Mouse (Mus musculus) kidney, adult 2 months (tissue): ENCODE data around the gene Wdr24. TPM values are rescaled to one million over a fixed set of nuclear protein-coding genes. Genes with fewer than 3 reads are reported as not detected.

ENCODE experiments used
- DNase-seq: peaks from one replicate; pipeline ENCODE4 v3.0.0; 2021
- H3K27ac ChIP-seq: fragments of 200-500 bp; 2 replicates; pipeline ENCODE4 v1.5.1; 2012; ENCODE audit warnings: low read depth, low read length, control low read depth, inconsistent platforms; ENCODE audit not compliant: insufficient read depth
- H3K27me3 ChIP-seq: fragments of 200-500 bp; replicated peaks from 2 replicates; pipeline ENCODE4 v1.6.1; 2012; ENCODE audit warnings: mild to moderate bottlenecking, moderate library complexity, low read length, inconsistent platforms; ENCODE audit not compliant: control insufficient read depth, insufficient read depth
- H3K36me3 ChIP-seq: fragments of 200-500 bp; 2 replicates; pipeline ENCODE4 v1.6.1; 2012; ENCODE audit warnings: mild to moderate bottlenecking, moderate library complexity, low read length, inconsistent platforms; ENCODE audit not compliant: control insufficient read depth, insufficient read depth
- H3K4me1 ChIP-seq: fragments of 200-500 bp; 2 replicates; pipeline ENCODE4 v1.6.1; 2011; ENCODE audit warnings: low read length; ENCODE audit not compliant: control insufficient read depth, insufficient read depth
- H3K4me3 ChIP-seq: fragments of 200-500 bp; 2 replicates; pipeline ENCODE4 v1.5.1; 2011; ENCODE audit warnings: mild to moderate bottlenecking, low read depth, low read length, control low read depth; ENCODE audit not compliant: insufficient read depth
- CTCF ChIP-seq: fragments of 200-500 bp; conservative IDR thresholded peaks from 2 replicates; pipeline ENCODE4 v1.5.1; 2011; ENCODE audit warnings: low read depth, mild to moderate bottlenecking, control low read depth, low read length, moderate library complexity, mixed read lengths; ENCODE audit not compliant: insufficient read depth, insufficient read length
- POLR2A ChIP-seq: fragments of 200-500 bp; IDR thresholded peaks from one replicate; pipeline ENCODE4 v1.6.1; 2011; ENCODE audit warnings: low read depth, low read length, control low read depth
- WGBS: fragments of 180-500 bp; shearing (Covaris S2); methylation state at CpG from one replicate; pipeline ENCODE4 v1.1.7; 2018; 5-methylcytosine and 5-hydroxymethylcytosine counted together
- polyA plus RNA-seq: library from polyadenylated mRNA; depleted of rRNA; stranded (reverse); fragments of >200 nt; gene quantifications from 2 replicates; pipeline ENCODE4 v1.2.3, GENCODE M21; 2012

Gene Wdr24
- polyA plus RNA-seq, 1 experiment, result 34.9 TPM

DNA sequence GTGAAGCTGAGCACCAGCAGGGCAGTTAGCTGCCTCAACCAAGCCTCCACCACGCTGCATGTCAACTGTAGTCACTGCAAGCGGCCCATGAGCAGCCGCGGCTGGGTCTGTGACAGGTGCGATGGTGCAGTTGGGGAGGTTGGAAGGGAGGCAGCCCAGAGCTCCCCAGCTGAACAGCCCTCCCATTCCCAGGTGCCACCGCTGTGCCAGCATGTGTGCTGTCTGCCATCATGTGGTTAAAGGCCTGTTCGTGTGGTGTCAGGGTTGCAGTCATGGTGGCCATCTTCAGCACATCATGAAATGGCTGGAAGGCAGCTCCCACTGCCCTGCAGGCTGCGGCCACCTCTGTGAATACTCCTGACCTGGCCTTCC is 4.8 kb downstream of the Wdr24 start:
- no peaks in the 10 kb centered on the region for H3K36me3 ChIP-seq
- no peak for DNase-seq
- no peak for TF ChIP-seq POLR2A
- no peak for TF ChIP-seq CTCF
- WGBS, result 81% methylated on average over 8 of the region's 8 CpGs
- peak overlapping the region; percentile 67; the same call in 1 of the 2 replicates for H3K4me3 ChIP-seq
- H3K27ac ChIP-seq, result no peak overlapping the region
- no peaks in the 10 kb centered on the region for H3K27me3 ChIP-seq
- H3K4me1 ChIP-seq, result peaks cover 20% of the 10 kb centered on the region

DNA sequence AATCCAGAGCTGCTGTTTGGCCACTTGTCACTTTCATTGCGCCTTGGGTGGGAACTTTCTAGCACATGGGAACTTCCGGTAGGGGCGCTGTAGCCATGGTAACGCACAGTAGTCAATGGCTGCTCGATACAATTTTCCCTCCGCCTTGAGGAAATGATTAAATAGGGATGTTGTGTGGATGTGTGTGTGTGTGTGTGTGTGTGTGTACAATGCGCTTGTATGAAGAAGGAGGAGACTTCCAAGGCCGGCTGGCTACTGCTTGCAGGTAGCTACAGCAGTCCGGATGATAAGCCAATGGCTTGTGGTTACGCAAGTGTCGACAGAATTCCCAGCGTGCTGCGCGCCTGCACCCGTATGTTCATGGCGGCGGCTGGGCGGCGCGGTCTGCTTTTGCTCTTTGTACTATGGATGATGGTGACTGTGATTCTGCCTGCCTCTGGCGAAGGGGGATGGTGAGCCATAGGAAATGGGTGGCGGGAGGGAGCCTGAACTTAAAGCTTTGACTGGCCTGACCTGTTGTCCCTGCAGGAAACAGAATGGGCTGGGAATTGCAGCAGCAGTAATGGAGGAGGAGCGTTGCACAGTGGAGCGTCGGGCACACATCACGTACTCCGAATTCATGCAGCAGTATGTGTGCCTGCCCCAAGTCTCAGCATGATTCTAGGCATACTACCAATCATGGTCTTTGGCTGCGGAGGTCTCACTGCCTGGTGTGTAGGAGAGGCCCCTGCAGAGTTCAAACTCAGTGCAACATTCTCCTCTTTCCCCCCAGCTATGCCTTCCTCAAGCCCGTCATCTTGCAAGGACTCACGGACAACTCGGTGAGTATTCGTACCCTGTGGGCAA is 5.5 kb downstream of the Wdr24 start, which contains the start of gene Jmjd8:
TSS of gene Jmjd8 (plus strand) at position 156 of the 846 bp plus-strand sequence.
- Histone ChIP-seq H3K27ac (peak within 1 kb of the TSS; percentile 72), H3K36me3 (no peaks in the 10 kb centered on the region), H3K4me1 (peaks cover 18% of the 10 kb centered on the region), H3K4me3 (peak within 1 kb of the TSS; percentile 67), H3K27me3 (no peaks in the 10 kb centered on the region)
- under 1% methylated on average over 32 of the region's 32 CpGs for WGBS
- TF ChIP-seq CTCF, result peak; percentile 51
- peak; percentile 69 for TF ChIP-seq POLR2A
- peak; percentile 90 for DNase-seq

DNA sequence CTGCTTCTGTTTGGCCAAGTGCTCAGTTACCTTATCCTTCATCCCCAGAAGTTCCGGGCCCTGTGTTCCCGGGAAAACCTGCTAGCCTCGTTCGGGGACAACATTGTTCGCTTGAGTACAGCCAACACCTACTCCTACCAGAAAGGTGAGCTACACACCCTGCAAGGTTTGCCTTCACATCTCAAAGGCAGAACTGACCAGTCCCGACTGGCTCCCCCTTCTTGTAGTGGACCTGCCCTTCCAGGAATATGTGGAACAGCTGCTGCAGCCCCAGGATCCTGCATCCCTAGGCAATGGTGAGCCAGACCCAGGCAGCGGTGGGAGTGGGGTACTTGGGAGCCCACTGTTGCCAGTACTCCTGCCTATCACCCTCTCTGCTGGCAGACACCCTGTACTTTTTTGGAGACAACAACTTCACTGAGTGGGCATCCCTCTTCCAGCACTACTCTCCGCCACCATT is 6.2 kb downstream of the Wdr24 start:
- peak overlapping the region; percentile 67 for H3K4me3 ChIP-seq
- peak overlapping the region; percentile 72; the same call in 1 of the 2 replicates for H3K27ac ChIP-seq
- peaks cover 13% of the 10 kb centered on the region for H3K4me1 ChIP-seq
- TF ChIP-seq CTCF (no peak), POLR2A (no peak)
- DNase-seq, result peak; percentile 23
- no peaks in the 10 kb centered on the region for H3K27me3 ChIP-seq
- 24% methylated on average over 8 of the region's 8 CpGs for WGBS
- H3K36me3 ChIP-seq, result no peaks in the 10 kb centered on the region

DNA sequence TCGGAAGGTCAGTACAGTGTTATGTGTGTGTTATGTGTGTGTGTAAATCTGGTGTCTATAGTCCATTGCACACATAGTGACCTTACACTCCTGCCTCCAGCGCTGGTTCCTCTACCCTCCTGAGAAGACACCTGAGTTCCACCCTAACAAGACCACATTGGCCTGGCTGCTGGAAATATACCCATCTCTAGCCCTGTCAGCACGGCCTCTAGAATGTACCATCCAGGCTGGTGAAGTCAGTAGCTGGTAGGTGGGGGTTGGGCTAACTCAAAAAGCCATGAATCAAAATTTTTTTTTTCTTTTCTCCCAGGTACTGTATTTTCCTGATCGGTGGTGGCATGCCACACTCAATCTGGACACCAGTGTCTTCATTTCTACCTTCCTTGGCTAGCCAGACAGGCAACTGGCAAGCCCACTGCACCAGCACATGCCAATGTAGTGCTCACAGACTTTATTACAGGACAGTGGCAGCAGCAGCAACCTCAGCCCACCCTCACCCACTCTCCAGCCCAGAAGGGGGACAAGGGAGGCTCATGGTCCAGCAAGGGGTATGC is 6.8 kb downstream of the Wdr24 start:
- H3K36me3 ChIP-seq, result no peaks in the 10 kb centered on the region
- H3K4me3 ChIP-seq, result no peak overlapping the region
- peaks cover 20% of the 10 kb centered on the region for H3K4me1 ChIP-seq
- H3K27ac ChIP-seq, result no peak overlapping the region
- TF ChIP-seq CTCF (no peak), POLR2A (no peak)
- WGBS, result 71% methylated on average over 4 of the region's 4 CpGs
- DNase-seq, result peak; percentile 13
- no peaks in the 10 kb centered on the region for H3K27me3 ChIP-seq

GRCm38 (mm10) chr17:25830806-25831431 is 7.5 kb downstream of the Wdr24 start:
- no peaks in the 10 kb centered on the region for H3K27me3 ChIP-seq
- peaks cover 26% of the 10 kb centered on the region for H3K4me1 ChIP-seq
- H3K4me3 ChIP-seq, result no peak overlapping the region
- TF ChIP-seq CTCF, result no peak
- TF ChIP-seq POLR2A, result no peak
- DNase-seq, result peak; percentile 6
- no peak overlapping the region for H3K27ac ChIP-seq
- no peaks in the 10 kb centered on the region for H3K36me3 ChIP-seq
- 81% methylated on average over 14 of the region's 14 CpGs for WGBS

DNA sequence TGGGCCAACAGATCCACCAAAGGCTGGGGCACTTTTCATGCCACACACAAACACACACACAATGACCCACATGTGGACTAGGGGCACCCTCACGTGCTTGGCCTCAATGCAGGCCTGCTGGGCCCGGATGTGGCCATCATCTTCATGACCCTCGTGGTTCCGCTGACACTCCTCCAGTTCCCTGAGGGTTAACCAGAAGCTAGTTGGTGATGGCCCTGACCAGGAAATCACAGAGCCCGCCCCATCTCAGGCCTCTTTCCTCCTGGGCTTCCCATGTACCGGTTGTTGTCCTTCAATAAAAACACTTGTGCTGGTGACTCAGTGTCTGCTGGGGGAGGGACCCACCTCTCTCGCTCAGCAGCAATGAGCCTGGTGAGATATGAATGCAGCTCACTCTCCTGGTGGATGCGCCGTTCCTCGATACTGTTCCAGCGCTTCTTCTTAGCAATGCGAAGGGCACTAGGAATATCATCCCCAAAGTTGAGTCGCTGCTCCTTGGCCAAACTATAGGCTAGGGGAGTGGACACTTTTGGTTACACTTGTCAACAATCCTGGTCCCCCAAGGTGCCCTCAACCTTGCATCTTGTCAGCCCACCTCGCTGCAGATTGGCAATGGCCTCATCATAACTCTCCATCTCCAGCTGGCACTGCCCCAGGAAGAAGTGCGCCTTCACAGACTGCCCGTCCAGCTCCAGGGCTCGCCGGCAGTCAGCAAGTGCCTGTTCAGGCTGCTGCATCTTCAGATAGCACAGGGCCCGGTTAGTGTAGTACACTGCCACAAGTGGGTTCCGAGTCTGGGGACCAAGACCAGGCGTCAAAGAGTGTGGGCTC is 8.2 kb downstream of the Wdr24 start:
- Histone ChIP-seq H3K4me3 (peak overlapping the region; percentile 76), H3K27ac (no peak overlapping the region), H3K36me3 (no peaks in the 10 kb centered on the region), H3K27me3 (no peaks in the 10 kb centered on the region), H3K4me1 (peaks cover 34% of the 10 kb centered on the region)
- DNase-seq, result peak; percentile 49
- 37% methylated on average over 21 of the region's 21 CpGs for WGBS
- TF ChIP-seq POLR2A (no peak), CTCF (no peak)
